Mouse (Mus musculus): ENCODE results near the gene Elmsan1. TPM values are rescaled to one million over a fixed set of nuclear protein-coding genes. Genes with fewer than 3 reads are reported as not detected.
A peak's percentile ranks its signal among the peaks of the same experiment; 100 is the strongest.

Gene Elmsan1
- polyA plus RNA-seq, 1 experiment, result 7.4 TPM

GRCm38 (mm10) chr12:84215758-84216440 lies 2.8 kb downstream of the Elmsan1 start:
- 55% methylated on average over 11 of the region's 11 CpGs for WGBS
- no peak for DNase-seq

GRCm38 (mm10) chr12:84214495-84215175 lies 4.0 kb downstream of the Elmsan1 start:
- no peak for TF ChIP-seq POLR2A (IDR thresholded peaks at IDR 0.05; ENCODE audit: low read depth, low read length)
- TF ChIP-seq CTCF (conservative IDR thresholded peaks at IDR 0.05; ENCODE audit: insufficient read depth, insufficient read length, low read depth, low read length), result no peak
- H3K4me3 ChIP-seq (ENCODE audit: insufficient read depth, low read depth, low read length), result no peak overlapping the region
- peaks cover 32% of the 10 kb centered on the region for H3K4me1 ChIP-seq (ENCODE audit: control insufficient read depth, insufficient read depth, low read length)
- no peak overlapping the region for H3K27ac ChIP-seq (ENCODE audit: insufficient read depth, low read depth, low read length)
- no peaks in the 10 kb centered on the region for H3K27me3 ChIP-seq (replicated peaks; ENCODE audit: control insufficient read depth, insufficient read depth, low read length)
- peak; percentile 54 for DNase-seq
- 39% methylated on average over 14 of the region's 14 CpGs for WGBS
- no peaks in the 10 kb centered on the region for H3K36me3 ChIP-seq (ENCODE audit: control insufficient read depth, insufficient read depth, low read length)

More at GRCm38 (mm10) chr12:84215758-84216440, 2.8 kb downstream of the Elmsan1 start:
- peaks cover 22% of the 10 kb centered on the region for H3K4me1 ChIP-seq (ENCODE audit: control insufficient read depth, insufficient read depth, low read length)
- no peak for TF ChIP-seq POLR2A (IDR thresholded peaks at IDR 0.05; ENCODE audit: low read depth, low read length)
- TF ChIP-seq CTCF (conservative IDR thresholded peaks at IDR 0.05; ENCODE audit: insufficient read depth, insufficient read length, low read depth, low read length), result no peak
- no peaks in the 10 kb centered on the region for H3K36me3 ChIP-seq (ENCODE audit: control insufficient read depth, insufficient read depth, low read length)
- H3K27ac ChIP-seq (ENCODE audit: insufficient read depth, low read depth, low read length), result no peak overlapping the region
- H3K27me3 ChIP-seq (replicated peaks; ENCODE audit: control insufficient read depth, insufficient read depth, low read length), result no peaks in the 10 kb centered on the region
- no peak overlapping the region for H3K4me3 ChIP-seq (ENCODE audit: insufficient read depth, low read depth, low read length)

DNA sequence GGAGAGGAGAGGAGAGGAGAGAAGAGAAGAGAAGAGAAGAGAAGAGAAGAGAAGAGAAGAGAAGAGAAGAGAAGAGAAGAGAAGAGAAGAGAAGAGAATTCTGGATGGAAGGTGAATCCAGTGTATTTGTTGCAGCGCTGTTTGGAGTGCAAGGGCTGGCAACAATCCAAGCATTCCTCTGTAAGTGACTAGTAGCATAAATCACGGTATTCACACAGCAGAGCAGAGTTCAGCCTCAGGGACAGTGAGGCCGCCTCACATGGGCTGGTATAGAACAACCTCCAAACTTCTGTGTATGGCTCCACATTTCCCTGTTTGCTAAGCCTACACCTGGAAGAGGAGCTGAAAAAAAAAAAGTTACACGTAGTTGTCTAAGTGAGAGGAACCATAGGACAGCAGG lies 6.4 kb downstream of the Elmsan1 start:
- Histone ChIP-seq H3K4me3 (ENCODE audit: insufficient read depth, low read depth, low read length) (no peak overlapping the region), H3K27ac (ENCODE audit: insufficient read depth, low read depth, low read length) (no peak overlapping the region), H3K36me3 (ENCODE audit: control insufficient read depth, insufficient read depth, low read length) (no peaks in the 10 kb centered on the region), H3K27me3 (replicated peaks; ENCODE audit: control insufficient read depth, insufficient read depth, low read length) (no peaks in the 10 kb centered on the region), H3K4me1 (ENCODE audit: control insufficient read depth, insufficient read depth, low read length) (peaks cover 33% of the 10 kb centered on the region)
- TF ChIP-seq POLR2A (IDR thresholded peaks at IDR 0.05; ENCODE audit: low read depth, low read length) (no peak), CTCF (conservative IDR thresholded peaks at IDR 0.05; ENCODE audit: insufficient read depth, insufficient read length, low read depth, low read length) (no peak)
- peak; percentile 85 for DNase-seq
- WGBS, result 8% methylated on average over 4 of the region's 4 CpGs

GRCm38 (mm10) chr12:84211021-84211538 lies 7.6 kb downstream of the Elmsan1 start:
- DNase-seq, result no peak
- H3K4me3 ChIP-seq (ENCODE audit: insufficient read depth, low read depth, low read length), result no peak overlapping the region
- no peaks in the 10 kb centered on the region for H3K36me3 ChIP-seq (ENCODE audit: control insufficient read depth, insufficient read depth, low read length)
- 87% methylated on average over 9 of the region's 9 CpGs for WGBS
- H3K4me1 ChIP-seq (ENCODE audit: control insufficient read depth, insufficient read depth, low read length), result peaks cover 41% of the 10 kb centered on the region
- TF ChIP-seq POLR2A (IDR thresholded peaks at IDR 0.05; ENCODE audit: low read depth, low read length), result no peak
- no peak for TF ChIP-seq CTCF (conservative IDR thresholded peaks at IDR 0.05; ENCODE audit: insufficient read depth, insufficient read length, low read depth, low read length)
- H3K27ac ChIP-seq (ENCODE audit: insufficient read depth, low read depth, low read length), result no peak overlapping the region
- no peaks in the 10 kb centered on the region for H3K27me3 ChIP-seq (replicated peaks; ENCODE audit: control insufficient read depth, insufficient read depth, low read length)

DNA sequence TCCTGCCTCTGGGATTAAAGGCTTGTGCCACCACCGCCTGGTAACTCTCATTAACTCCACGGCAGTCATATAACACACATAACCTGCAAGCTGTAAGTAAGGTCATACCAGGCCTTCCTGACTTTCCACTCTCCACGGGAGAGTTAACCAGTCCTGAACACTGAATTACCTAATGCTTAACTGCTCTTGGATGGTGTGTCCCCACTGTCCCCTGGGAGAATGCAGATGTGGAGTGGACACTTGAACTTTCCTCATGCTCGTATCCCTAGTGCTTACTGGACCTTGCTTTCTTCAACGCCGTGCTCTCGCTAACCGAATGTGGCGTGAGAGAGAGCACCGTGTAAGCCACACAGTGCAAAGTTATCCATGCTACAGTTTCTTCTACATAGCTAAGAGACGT lies 8.4 kb downstream of the Elmsan1 start:
- H3K36me3 ChIP-seq (ENCODE audit: control insufficient read depth, insufficient read depth, low read length), result no peaks in the 10 kb centered on the region
- TF ChIP-seq POLR2A (IDR thresholded peaks at IDR 0.05; ENCODE audit: low read depth, low read length) (no peak), CTCF (conservative IDR thresholded peaks at IDR 0.05; ENCODE audit: insufficient read depth, insufficient read length, low read depth, low read length) (no peak)
- peaks cover 46% of the 10 kb centered on the region for H3K4me1 ChIP-seq (ENCODE audit: control insufficient read depth, insufficient read depth, low read length)
- 41% methylated on average over 11 of the region's 11 CpGs for WGBS
- H3K27me3 ChIP-seq (replicated peaks; ENCODE audit: control insufficient read depth, insufficient read depth, low read length), result no peaks in the 10 kb centered on the region
- DNase-seq, result peak; percentile 73
- peak overlapping the region; percentile 20 for H3K27ac ChIP-seq (ENCODE audit: insufficient read depth, low read depth, low read length)
- H3K4me3 ChIP-seq (ENCODE audit: insufficient read depth, low read depth, low read length), result no peak overlapping the region

DNA sequence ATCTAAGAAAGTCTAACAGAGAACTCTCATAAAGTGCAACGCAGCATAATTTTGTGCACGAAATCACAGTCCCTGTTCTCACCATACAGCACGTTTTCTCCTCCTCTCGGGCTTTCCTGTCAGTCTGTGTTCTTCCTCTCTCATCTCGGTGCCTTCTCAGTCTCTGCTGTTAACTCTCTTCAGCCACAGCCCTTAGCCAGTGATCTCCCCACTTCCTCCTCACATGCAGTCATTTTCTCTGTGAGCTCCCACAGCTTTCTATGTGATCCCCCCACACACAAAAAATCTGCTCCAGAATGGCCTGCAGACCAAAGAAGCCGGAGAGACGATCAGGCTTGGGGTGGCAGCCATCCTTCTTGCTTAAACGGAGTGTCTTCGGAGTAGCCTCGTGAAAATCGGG lies 9.6 kb downstream of the Elmsan1 start:
- Histone ChIP-seq H3K4me3 (ENCODE audit: insufficient read depth, low read depth, low read length) (no peak overlapping the region), H3K27ac (ENCODE audit: insufficient read depth, low read depth, low read length) (no peak overlapping the region), H3K4me1 (ENCODE audit: control insufficient read depth, insufficient read depth, low read length) (peaks cover 53% of the 10 kb centered on the region), H3K27me3 (replicated peaks; ENCODE audit: control insufficient read depth, insufficient read depth, low read length) (no peaks in the 10 kb centered on the region), H3K36me3 (ENCODE audit: control insufficient read depth, insufficient read depth, low read length) (no peaks in the 10 kb centered on the region)
- WGBS, result 83% methylated on average over 11 of the region's 11 CpGs
- TF ChIP-seq POLR2A (IDR thresholded peaks at IDR 0.05; ENCODE audit: low read depth, low read length), result no peak
- TF ChIP-seq CTCF (conservative IDR thresholded peaks at IDR 0.05; ENCODE audit: insufficient read depth, insufficient read length, low read depth, low read length), result no peak
- DNase-seq, result no peak

DNA sequence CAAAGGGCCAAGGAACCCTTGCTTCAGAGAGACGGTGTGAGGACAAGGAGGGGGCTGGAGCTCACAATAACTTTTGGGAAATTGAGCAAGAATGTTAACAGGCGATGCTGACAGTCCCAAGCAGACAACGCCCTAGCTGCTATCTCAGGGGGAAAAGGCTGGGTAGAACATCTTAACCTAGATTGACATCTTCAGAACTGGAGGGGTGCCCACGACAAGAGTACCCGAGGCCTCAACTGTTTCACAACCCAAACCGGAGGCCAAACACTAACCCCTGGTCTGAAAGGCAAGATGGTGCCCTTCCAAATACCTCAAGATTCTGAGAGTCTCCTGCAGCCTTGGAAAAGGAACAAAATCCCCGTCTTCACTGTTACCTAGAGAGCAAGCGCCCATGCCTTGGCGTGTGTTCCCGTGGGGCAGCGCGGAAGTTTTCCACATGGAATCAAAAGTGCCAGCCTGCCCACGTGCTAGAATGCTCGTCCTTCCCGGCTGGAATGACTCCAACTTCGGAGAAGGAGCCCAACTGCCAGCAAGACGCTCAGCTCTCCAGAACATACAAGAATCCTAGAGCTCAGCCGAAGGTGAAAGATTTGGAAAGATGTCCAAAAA lies 11.4 kb downstream of the Elmsan1 start:
- Histone ChIP-seq H3K4me1 (ENCODE audit: control insufficient read depth, insufficient read depth, low read length) (peaks cover 59% of the 10 kb centered on the region), H3K27ac (ENCODE audit: insufficient read depth, low read depth, low read length) (no peak overlapping the region), H3K36me3 (ENCODE audit: control insufficient read depth, insufficient read depth, low read length) (no peaks in the 10 kb centered on the region), H3K4me3 (ENCODE audit: insufficient read depth, low read depth, low read length) (no peak overlapping the region), H3K27me3 (replicated peaks; ENCODE audit: control insufficient read depth, insufficient read depth, low read length) (no peaks in the 10 kb centered on the region)
- WGBS, result 64% methylated on average over 18 of the region's 18 CpGs
- DNase-seq, result peak; percentile 71
- no peak for TF ChIP-seq CTCF (conservative IDR thresholded peaks at IDR 0.05; ENCODE audit: insufficient read depth, insufficient read length, low read depth, low read length)
- TF ChIP-seq POLR2A (IDR thresholded peaks at IDR 0.05; ENCODE audit: low read depth, low read length), result no peak

All from kidney, adult 2 months (tissue).